Mouse (Mus musculus): ENCODE measurements at regions not wholly inside any gene's neighbourhood (a gene's known extent, or its start where the extent isn't known, plus 50 kb on each side); places are given as distances from the start of the nearest gene placed in this dataset.

DNA sequence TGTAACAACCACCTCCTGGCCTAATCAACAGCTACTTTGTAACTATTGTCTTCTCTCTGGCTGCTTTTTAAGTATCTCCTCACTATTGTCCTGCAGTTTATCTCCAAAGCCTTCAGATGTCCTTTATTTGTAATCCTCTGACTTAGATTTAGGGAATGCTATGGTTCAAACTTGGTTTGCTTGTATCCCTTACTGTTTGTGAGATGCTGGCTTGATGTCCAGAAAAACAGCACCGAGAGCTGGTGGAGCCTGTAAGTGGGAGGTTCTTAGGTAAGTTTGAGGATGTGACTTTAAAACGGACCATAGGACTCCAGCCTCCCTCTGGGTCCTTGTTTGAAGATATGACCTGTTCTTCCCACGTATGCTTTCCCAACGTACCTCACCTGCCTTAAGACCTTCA is 372.7 kb downstream of the Cd83 start:
- no peak for TF ChIP-seq CTCF (IDR thresholded peaks at IDR 0.05; ENCODE audit: extremely low read depth, insufficient read depth, low read length)
- TF ChIP-seq POLR2A (IDR thresholded peaks at IDR 0.05; ENCODE audit: extremely low read depth, insufficient read depth, low read length): no peak
